24 mouse cellular contexts compared by ENCODE assay signal in the genomic region with DNA sequence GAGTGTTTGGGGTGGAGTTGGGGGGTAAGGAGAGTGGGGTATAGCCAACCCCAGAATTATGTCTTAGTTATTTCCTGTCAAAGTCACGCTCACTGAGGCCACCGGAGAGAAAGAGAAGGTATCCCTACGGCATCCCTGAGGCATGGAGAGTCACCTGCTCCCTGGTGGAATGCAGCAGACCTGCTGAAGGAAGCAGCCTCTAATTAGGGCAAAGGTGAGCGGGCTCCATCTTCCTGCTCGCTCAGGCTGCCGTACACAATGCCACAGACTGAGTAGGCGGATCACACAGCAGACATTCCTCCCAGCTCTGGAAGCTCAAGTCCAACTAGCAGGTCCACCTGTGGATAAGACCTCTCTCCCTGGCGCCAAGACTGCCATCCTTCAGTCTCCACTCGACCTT.
DNase-seq lines count a peak whose midpoint lies in the region; ATAC-seq and TF ChIP-seq lines count a peak whose summit lies in the region.
"Had no signal": no experiment of that assay in that cellular context is flagged by ENCODE, and none has a peak within 500 bp of the region (broad histone marks: within the 10 kb centered on the region; RNA-seq: fewer than 3 reads in every experiment).

No protein-coding gene starts in this region.

- peak; percentile 93 for ATAC-seq in intestine, postnatal 0 days
- ATAC-seq in forebrain, embryonic 16.5 days = no peak
- ATAC-seq: activated CD4-positive, CD25-positive, alpha-beta regulatory T cell, adult 4 months had no signal

- H3K36me3 ChIP-seq in ES-Bruce4 (ENCODE audit: control insufficient read depth, insufficient read depth, low read length, poor library complexity, severe bottlenecking) = no peaks in the 10 kb centered on the region
- H3K36me3 ChIP-seq in intestine, postnatal 0 days (ENCODE audit: control insufficient read depth, insufficient read depth) = 0 out of 2 replicates have a peak, but pooled peaks cover 6% of the 10 kb centered on the region
- no peaks in the 10 kb centered on the region for H3K36me3 ChIP-seq in forebrain, embryonic 16.5 days (ENCODE audit: control insufficient read depth, insufficient read depth)
- H3K36me3 ChIP-seq: embryonic facial prominence, embryonic 15.5 days; forebrain, embryonic 12.5 days; heart, embryonic 10.5 days; limb, embryonic 15.5 days; neural tube, embryonic 15.5 days had no signal

- intact Hi-C loops in gastrocnemius, adult 2 months (cut with DNase I) = no loop called here
- intact Hi-C loops in gastrocnemius, postnatal 36 days (cut with DNase I) = no loop called here

- no peaks in the 10 kb centered on the region for H3K27me3 ChIP-seq in ES-Bruce4 (ENCODE audit: control insufficient read depth, insufficient read depth, low read length, poor library complexity, severe bottlenecking)
- H3K27me3 ChIP-seq in intestine, postnatal 0 days (replicated peaks; ENCODE audit: control insufficient read depth, insufficient read depth, low read length) = no peaks in the 10 kb centered on the region
- no peaks in the 10 kb centered on the region for H3K27me3 ChIP-seq in forebrain, embryonic 16.5 days (replicated peaks; ENCODE audit: control insufficient read depth, insufficient read depth, low read length)
- H3K27me3 ChIP-seq: embryonic facial prominence, embryonic 15.5 days; forebrain, embryonic 12.5 days; limb, embryonic 15.5 days; neural tube, embryonic 15.5 days had no signal

- 39% methylated on average over 9 of the region's 9 CpGs for WGBS in intestine, postnatal 0 days
- WGBS in forebrain, embryonic 16.5 days = 91% methylated on average over 9 of the region's 9 CpGs

- TF ChIP-seq CTCF in gastrocnemius, adult 2 months (IDR thresholded peaks at IDR 0.05) = no peak
- no peak for TF ChIP-seq CTCF in ES-Bruce4 (IDR thresholded peaks at IDR 0.05; ENCODE audit: low read depth, low read length)
- peak; percentile 54 for TF ChIP-seq CTCF in intestine, postnatal 0 days (IDR thresholded peaks at IDR 0.05; ENCODE audit: low read depth)

- no peak overlapping the region for H3K9ac ChIP-seq in ES-Bruce4 (ENCODE audit: low read depth, poor library complexity, severe bottlenecking)
- H3K9ac ChIP-seq in intestine, postnatal 0 days (ENCODE audit: low read depth, low read length) = no peak overlapping the region
- H3K9ac ChIP-seq in forebrain, embryonic 16.5 days (replicated peaks; ENCODE audit: low read depth, low read length) = no peak overlapping the region
- H3K9ac ChIP-seq: embryonic facial prominence, embryonic 15.5 days; forebrain, embryonic 12.5 days; hindbrain, embryonic 14.5 days; limb, embryonic 15.5 days; lung, embryonic 14.5 days; neural tube, embryonic 15.5 days had no signal

- peak; percentile 61; the same call in 1 of the 2 replicates for TF ChIP-seq EP300 in ES-Bruce4 (IDR thresholded peaks at IDR 0.05; ENCODE audit: insufficient read depth, low read depth, low read length)

- no peak for TF ChIP-seq POLR2A in ES-Bruce4 (IDR thresholded peaks at IDR 0.05; ENCODE audit: insufficient read depth, low read length)

- no peak overlapping the region for H3K27ac ChIP-seq in gastrocnemius, adult 2 months
- no peak overlapping the region for H3K27ac ChIP-seq in ES-Bruce4 (ENCODE audit: insufficient read depth, low read length)
- peak overlapping the region; percentile 81 for H3K27ac ChIP-seq in intestine, postnatal 0 days (ENCODE audit: low read depth, low read length)
- no peak overlapping the region for H3K27ac ChIP-seq in forebrain, embryonic 16.5 days (ENCODE audit: low read length)
- H3K27ac ChIP-seq: embryonic facial prominence, embryonic 15.5 days; forebrain, embryonic 12.5 days; heart, embryonic 10.5 days; hindbrain, embryonic 14.5 days; limb, embryonic 15.5 days; neural tube, embryonic 15.5 days had no signal

- H3K4me2 ChIP-seq in intestine, postnatal 0 days (replicated peaks; ENCODE audit: low read depth) = peak overlapping the region; percentile 51
- H3K4me2 ChIP-seq in forebrain, embryonic 16.5 days (ENCODE audit: low read length) = no peak overlapping the region
- H3K4me2 ChIP-seq: embryonic facial prominence, embryonic 15.5 days; forebrain, embryonic 12.5 days; hindbrain, embryonic 14.5 days; limb, embryonic 15.5 days; lung, embryonic 14.5 days; neural tube, embryonic 15.5 days had no signal

- H3K4me1 ChIP-seq in ES-Bruce4 (ENCODE audit: control insufficient read depth, insufficient read depth, low read length) = peaks cover 26% of the 10 kb centered on the region
- peaks cover 4% of the 10 kb centered on the region; the same call in 1 of the 2 replicates for H3K4me1 ChIP-seq in intestine, postnatal 0 days (replicated peaks; ENCODE audit: control insufficient read depth, insufficient read depth, low read length)
- peaks cover 25% of the 10 kb centered on the region for H3K4me1 ChIP-seq in forebrain, embryonic 16.5 days (replicated peaks; ENCODE audit: control insufficient read depth, insufficient read depth, low read length)

- DNase-seq in gastrocnemius, adult 2 months = peak; percentile 13
- DNase-seq in gastrocnemius, postnatal 36 days = no peak
- peak; percentile 68 to 87 for DNase-seq in kidney, postnatal 25 days
- no peak for DNase-seq in layer of hippocampus, postnatal 14 days (ENCODE audit: low spot score in 2 of 2)
- DNase-seq in testis, postnatal 14 days (ENCODE audit: low spot score) = no peak
- DNase-seq: adrenal gland, postnatal 36 days; cerebellum, adult 9-10 months; gastrocnemius, postnatal 25 days; heart, postnatal 10 days; layer of hippocampus, postnatal 36 days; lung, embryonic 14.5 days; midbrain, embryonic 14.5 days; right cerebral cortex, postnatal 25 days had no signal

- H3K4me3 ChIP-seq in gastrocnemius, adult 2 months = no peak overlapping the region
- peak overlapping the region; percentile 14; the same call in 1 of the 2 replicates for H3K4me3 ChIP-seq in ES-Bruce4 (ENCODE audit: low read depth, low read length)
- no peak overlapping the region for H3K4me3 ChIP-seq in intestine, postnatal 0 days (ENCODE audit: low read depth, low read length)
- no peak overlapping the region for H3K4me3 ChIP-seq in forebrain, embryonic 16.5 days (replicated peaks; ENCODE audit: low read length)
- H3K4me3 ChIP-seq: embryonic facial prominence, embryonic 15.5 days; forebrain, embryonic 12.5 days; heart, embryonic 10.5 days; limb, embryonic 15.5 days; myocyte; neural tube, embryonic 15.5 days had no signal

- H3K9me3 ChIP-seq in ES-Bruce4 (replicated peaks; ENCODE audit: control insufficient read depth, insufficient read depth, low read length, poor library complexity, severe bottlenecking) = no peaks in the 10 kb centered on the region
- H3K9me3 ChIP-seq in intestine, postnatal 0 days (ENCODE audit: control insufficient read depth) = no peaks in the 10 kb centered on the region
- H3K9me3 ChIP-seq in forebrain, embryonic 16.5 days (ENCODE audit: control insufficient read depth, low read length) = no peaks in the 10 kb centered on the region
- H3K9me3 ChIP-seq: embryonic facial prominence, embryonic 15.5 days; forebrain, embryonic 12.5 days; heart, embryonic 10.5 days; limb, embryonic 15.5 days; neural tube, embryonic 15.5 days had no signal

Comparison
In these comparisons a context has a peak if more than half of its experiments do, and no peak if none do; other contexts are left out.
1. DNase-seq: peak in gastrocnemius, adult 2 months (single experiment) and kidney, postnatal 25 days (2 of 2); none in gastrocnemius, postnatal 36 days (0 of 2), layer of hippocampus, postnatal 14 days (0 of 2) and testis, postnatal 14 days (single experiment).